Mouse (Mus musculus) lung, postnatal 4 days (tissue): ENCODE data around the gene Plac1.

Experiments used
- DNase-seq, 2 experiments: peaks; one replicate each; pipeline ENCODE4 v3.0.0; 2021

Gene Plac1

GRCm38 (mm10) chrX:53099951-53100350, 140.0 kb downstream of the Plac1 start:
- no peak for DNase-seq

GRCm38 (mm10) chrX:53099266-53099665, 140.6 kb downstream of the Plac1 start:
- no peak for DNase-seq

DNA sequence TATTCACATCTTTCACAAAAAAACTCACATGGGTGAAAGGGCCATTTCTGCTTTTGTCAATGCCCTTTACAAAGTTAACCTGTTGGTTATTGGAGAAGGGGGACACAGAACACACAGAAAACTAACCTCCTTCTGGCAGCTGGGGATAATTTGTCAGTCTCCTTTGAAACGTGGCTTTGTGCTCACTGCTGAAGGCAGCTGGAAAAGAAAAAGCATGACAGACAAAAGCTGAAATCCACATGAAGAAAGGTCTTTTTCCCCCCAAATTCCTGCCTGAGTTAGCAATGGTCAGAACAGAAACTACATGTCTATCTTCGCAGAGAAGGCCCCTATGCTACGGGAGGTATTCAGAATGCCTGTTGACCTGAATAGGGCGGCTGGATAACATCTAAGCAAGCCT, 141.6 kb downstream of the Plac1 start:
- DNase-seq: no peak

GRCm38 (mm10) chrX:53097786-53098185, 142.1 kb downstream of the Plac1 start:
- DNase-seq: no peak

DNA sequence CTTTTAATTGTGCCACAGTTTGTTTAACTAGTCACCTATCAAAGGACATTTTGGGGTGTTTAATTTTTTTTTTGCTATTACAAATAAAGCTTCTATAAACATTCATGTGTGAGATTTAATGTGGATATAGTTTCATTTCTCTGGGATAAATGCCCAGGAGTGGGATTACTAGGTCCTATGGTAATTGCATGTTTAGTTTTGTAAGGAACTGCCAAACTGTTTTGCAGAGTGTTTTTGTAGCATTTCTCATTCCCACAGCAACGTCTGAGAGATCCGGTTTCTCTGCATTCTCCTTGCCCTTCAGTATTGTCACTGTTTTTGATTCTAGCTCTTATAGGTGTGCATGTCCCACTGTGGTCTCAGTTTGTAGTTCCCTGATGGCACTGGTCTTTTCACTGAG, 146.5 kb downstream of the Plac1 start:
- no peak for DNase-seq

DNA sequence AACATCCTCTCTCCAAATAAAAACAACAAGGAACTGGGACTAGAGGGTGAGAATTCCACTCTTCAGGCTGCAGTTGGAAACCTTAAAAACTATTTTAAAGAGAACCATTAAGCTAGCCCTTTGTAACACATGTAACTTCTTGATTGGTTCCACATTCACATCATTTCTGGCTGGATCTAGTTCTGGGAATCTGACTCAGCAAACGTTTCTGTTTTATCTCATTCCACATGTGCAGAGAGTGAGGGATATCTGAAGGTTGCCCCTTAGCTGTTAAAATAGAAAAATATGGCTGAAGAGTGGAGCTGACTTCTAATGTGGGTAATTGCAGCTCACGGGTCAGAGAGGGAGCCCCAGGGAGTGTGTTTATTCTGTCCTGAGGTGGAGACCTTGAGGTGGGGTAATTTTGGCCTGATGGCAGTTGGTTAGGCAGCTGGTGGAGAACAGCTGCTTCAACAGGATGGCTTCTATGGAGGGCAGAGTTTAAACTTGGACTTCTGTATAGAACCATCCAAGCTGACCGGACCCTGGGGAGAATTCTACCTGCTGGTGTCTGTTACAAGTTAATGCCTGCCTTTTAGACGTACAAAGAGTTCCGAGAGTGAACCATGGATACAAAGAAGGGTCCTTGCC, 151.1 kb downstream of the Plac1 start:
- no peak for DNase-seq

DNA sequence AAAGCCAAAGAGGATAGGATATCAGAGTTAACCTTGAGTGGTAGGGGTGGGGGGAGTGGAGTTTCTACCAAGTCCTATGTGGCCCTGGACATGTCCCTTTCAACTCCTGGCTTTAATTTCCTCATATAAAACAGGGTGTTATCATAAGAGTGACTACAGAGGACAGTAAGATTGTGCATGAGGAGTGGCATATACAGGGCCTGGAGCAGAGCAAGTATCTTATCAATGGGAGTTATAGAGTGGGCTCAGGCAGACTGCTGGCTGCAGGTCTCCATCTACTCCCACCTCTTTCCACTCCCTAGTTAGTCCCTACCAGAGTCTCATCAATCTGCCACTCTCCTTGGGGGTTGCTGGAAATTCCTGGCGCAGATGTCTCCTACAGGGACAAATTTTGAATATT, 152.7 kb downstream of the Plac1 start:
- DNase-seq: no peak

DNA sequence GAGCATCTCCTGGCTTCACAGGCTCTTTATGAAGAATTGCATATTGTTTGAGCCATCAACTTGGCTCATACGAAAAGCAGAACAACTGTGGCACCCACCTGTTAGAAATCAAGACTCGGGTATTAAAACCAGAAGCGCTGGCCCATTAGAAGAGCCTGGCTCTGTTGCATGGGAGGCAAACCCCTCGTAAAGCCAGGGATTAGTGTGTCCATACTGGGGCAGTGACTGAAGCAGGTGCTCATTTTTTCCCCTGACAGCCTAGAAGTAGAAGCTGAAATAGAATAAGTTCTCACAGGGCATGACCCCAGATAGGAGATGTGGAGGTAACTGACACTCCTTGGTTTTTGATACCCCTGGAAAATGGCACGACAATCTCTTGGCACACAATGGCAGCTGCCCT, 154.4 kb downstream of the Plac1 start:
- no peak for DNase-seq

- DNase-seq: no peak
These were observed 175.5 kb downstream of the Plac1 start for GRCm38 (mm10) chrX:53064406-53064805.

DNA sequence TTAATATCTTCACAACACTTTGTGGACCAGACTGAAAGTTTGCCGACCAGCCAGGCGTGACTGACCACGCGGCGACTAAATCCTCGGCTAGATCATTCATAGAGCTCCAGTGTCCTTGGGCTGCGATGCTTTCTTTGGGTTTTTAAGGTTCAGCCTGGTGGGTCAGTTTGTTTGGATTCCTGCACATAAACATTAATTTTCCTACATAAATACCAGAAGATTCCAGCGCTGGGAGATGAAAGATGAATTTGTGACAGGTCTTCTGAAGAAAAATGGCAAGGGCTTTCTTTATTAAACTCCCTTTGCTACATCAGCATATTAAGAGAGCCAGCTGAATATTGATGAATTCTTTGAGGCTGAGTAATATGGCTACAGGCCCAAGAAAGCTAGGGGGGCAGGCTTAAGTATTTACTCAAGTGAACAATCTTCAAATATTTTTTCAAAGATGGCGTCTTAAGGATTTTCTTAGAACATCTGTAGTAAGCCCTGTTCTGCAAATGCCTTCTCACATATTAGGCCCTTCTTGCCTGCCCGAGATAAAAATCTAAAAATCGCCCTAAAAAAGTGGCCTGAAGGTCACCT, 180.4 kb downstream of the Plac1 start:
- DNase-seq: no peak

GRCm38 (mm10) chrX:53058459-53059280, 181.2 kb downstream of the Plac1 start:
- peak; percentile 29 to 44 for DNase-seq

DNA sequence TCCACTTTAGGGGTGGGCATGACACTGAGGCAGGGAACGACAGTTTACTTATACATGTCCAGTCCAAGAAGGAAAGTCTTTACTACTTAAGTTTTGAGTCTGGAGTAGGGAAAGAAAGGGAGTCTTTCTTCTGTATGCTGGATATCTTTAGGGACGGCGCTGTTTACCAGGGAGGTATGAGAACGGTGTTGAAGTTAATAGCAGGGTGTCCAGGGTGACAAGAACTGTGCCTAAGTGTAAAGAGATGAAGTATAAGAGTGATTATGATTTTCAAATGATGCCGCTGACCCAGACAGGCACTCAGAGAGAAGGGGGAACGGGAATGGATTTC, 182.2 kb downstream of the Plac1 start:
- DNase-seq: no peak

DNA sequence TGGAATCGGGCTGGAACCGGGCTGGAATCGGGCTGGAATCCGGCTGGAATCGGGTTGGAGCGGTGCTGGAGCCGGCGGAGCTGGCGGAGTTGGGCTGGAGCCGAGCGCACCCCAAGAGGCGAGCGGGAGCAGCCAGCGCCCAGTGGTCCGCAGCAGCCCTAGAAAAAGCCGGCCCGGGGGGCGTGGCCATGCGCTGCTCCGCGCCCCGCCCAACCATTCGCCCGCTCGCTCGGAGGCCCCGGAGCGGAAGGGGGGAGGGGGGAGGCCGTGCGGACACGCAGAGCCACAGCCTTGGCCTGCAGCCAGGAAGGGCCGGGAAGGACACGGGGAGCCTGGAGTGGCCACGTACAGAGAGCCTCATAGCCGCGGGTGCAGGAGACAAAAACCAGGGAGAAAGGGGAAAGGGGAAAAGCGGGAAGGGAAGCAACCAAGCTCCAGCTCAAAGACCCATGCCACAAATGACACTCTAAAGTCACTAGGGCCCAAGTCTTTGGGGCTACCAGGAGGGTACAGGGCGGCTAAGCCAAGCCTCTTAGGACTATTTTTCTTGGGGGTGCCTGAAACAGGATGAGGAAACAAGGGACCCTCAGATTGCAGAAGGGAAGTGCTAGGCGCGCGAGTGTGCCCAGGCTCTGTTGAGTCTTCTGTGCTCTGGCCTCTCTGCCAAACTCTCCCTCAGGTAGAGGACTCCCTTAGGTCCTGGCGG, 182.7 kb downstream of the Plac1 start:
- peak; percentile 94 to 97 for DNase-seq

DNA sequence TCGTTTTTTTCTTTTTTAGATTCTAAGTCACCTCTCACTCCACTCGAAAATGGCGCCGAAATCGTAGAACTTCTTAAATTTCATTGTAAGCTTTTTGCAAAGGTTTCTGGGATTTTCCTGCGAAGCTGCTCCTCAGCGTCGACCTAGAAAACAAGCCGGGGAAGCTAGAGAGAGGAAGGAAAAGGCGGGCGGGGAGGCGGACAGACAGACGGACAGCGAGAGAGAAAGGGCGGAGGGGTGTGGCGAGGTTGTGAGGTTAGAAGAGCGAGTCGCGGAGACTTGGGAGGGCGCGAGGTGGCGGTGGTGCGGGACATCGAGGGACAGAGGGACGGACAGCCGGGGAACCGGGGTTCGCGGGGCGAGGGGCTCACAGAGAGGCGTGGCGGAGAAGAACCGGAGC, 183.3 kb downstream of the Plac1 start:
- peak; percentile 59 to 65 for DNase-seq

- DNase-seq: peak; percentile 25 to 26
These were observed 184.1 kb downstream of the Plac1 start for GRCm38 (mm10) chrX:53055771-53056170.

DNA sequence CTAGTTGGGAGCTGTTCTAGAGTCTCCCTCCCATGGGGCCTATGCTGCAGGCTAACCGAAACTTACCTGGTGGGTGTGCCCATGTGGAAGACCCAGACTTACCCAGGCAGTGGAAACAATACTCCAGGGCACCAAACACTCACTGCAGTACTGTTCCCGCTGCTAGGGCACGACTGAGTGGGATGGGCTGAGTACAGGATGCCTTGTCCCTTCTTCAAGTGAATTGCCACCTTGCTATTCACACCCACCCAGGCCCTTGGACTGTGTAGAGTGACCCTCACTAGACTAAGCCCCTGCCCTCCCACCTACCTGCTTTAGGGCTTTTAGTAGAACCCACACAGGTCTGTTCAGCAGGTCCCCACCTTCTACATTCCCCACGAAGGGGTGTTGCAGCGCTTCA, 186.0 kb downstream of the Plac1 start:
- no peak for DNase-seq

- peak; percentile 67 to 81 for DNase-seq
These were observed 187.0 kb downstream of the Plac1 start for GRCm38 (mm10) chrX:53052652-53053500.

GRCm38 (mm10) chrX:53050353-53050752, 189.6 kb downstream of the Plac1 start:
- DNase-seq: no peak

GRCm38 (mm10) chrX:53049196-53049595, 190.7 kb downstream of the Plac1 start:
- DNase-seq: no peak

- DNase-seq: no peak
These were observed 193.0 kb downstream of the Plac1 start for GRCm38 (mm10) chrX:53046911-53047310.

DNA sequence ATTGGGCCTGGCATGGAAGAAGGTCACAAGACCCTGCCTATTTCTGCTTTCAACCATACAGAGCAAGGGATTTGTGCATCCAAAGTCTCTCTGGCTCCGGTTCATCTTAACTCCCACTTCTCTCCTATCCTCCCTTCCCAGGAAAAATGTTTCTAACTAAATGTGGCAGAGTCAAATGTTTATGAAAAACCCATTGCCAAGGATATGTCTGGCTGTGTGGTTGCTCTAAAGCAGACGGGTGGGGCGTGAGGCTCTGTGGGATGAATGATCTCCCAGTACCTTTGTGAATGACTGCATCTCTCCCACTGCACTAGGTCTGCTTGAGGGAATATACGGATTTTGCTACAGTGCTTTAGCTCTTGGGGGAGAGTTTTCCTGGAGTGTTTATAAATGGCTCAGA, 193.9 kb downstream of the Plac1 start:
- no peak for DNase-seq

- DNase-seq: peak; percentile 64 to 73
These were observed 194.6 kb downstream of the Plac1 start for GRCm38 (mm10) chrX:53045187-53045903.
